Mouse (Mus musculus): ENCODE data around the gene Gm8439. TPM values are rescaled to one million over a fixed set of nuclear protein-coding genes. Genes with fewer than 3 reads are reported as not detected.
A peak's percentile ranks its signal among the peaks of the same experiment; 100 is the strongest.

Gm8439 gene
- polyA plus RNA-seq, 1 experiment from 2014 or later = not detected

GRCm38 (mm10) chr4:120570438-120571069 lies 18.0 kb upstream of the Gm8439 start:
- Histone ChIP-seq H3K27ac (ENCODE audit: low read depth) (peak overlapping the region; percentile 97), H3K4me3 (ENCODE audit: low read depth, low read length) (peak overlapping the region; percentile 81), H3K4me1 (ENCODE audit: insufficient read depth) (peaks cover 17% of the 10 kb centered on the region), H3K9me3 (ENCODE audit: low read depth, low read length) (no peaks in the 10 kb centered on the region), H3K36me3 (ENCODE audit: insufficient read depth) (peaks cover 7% of the 10 kb centered on the region; the same call in 1 of the 2 replicates), H3K4me2 (peak overlapping the region; percentile 87), H3K9ac (peak overlapping the region; percentile 92), H3K27me3 (ENCODE audit: insufficient read depth, low read length) (no peaks in the 10 kb centered on the region)
- DNase-seq = no peak
- under 1% methylated on average over 27 of the region's 27 CpGs for WGBS
- peak; percentile 62 for ATAC-seq (ENCODE audit: insufficient read depth)
- no peak for TF ChIP-seq CTCF (IDR thresholded peaks at IDR 0.05; ENCODE audit: low read depth)

DNA sequence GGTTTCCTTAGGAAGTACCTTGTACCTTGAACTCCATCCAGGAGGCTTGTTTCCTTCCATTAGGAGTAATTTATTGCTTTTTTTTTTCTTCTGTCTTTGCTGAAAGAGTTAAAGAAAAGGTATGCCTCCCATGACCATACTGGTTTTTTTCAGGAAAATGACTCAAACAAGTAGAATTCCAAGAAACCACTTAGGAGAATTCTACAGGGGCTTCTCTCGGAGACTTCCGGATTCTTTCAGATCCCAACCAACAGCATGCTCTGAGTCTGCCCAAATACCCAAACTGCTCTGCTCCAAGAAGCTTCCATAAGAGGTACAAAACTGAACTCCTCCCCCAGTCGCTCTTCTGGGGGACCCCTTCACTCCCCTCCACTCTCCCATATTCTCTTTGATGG lies 17.5 kb upstream of the Gm8439 start:
- peak overlapping the region; percentile 97 for H3K27ac ChIP-seq (ENCODE audit: low read depth)
- no peaks in the 10 kb centered on the region for H3K27me3 ChIP-seq (ENCODE audit: insufficient read depth, low read length)
- peak overlapping the region; percentile 87 for H3K4me2 ChIP-seq
- no peak for TF ChIP-seq CTCF (IDR thresholded peaks at IDR 0.05; ENCODE audit: low read depth)
- no peaks in the 10 kb centered on the region for H3K9me3 ChIP-seq (ENCODE audit: low read depth, low read length)
- peak overlapping the region; percentile 81 for H3K4me3 ChIP-seq (ENCODE audit: low read depth, low read length)
- H3K36me3 ChIP-seq (ENCODE audit: insufficient read depth) = peaks cover 5% of the 10 kb centered on the region; the same call in 1 of the 2 replicates
- no peak for ATAC-seq (ENCODE audit: insufficient read depth)
- WGBS = 49% methylated on average over 3 of the region's 3 CpGs
- peak overlapping the region; percentile 92; the same call in 1 of the 2 replicates for H3K9ac ChIP-seq
- DNase-seq = peak; percentile 57
- peaks cover 17% of the 10 kb centered on the region for H3K4me1 ChIP-seq (ENCODE audit: insufficient read depth)

DNA sequence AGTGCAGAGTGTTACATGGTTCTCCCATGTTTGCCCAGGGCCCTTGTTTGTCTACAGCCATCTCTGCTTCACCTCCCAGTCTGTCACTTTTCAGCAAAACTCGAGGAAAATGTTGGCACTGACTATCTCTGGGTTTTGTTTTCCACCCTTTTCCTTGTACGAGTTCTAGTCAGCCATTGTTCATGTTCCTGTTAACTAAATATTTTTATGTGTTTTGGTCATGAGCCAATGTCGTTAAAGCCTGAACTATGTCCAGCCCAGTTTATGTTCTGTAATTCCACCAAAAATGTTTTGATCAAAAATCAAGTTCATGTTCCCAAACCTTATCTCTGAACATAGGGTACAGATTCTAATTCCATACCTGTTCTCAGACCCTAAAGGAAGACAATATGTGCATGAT lies 16.9 kb upstream of the Gm8439 start:
- no peaks in the 10 kb centered on the region; the same call in 1 of the 2 replicates for H3K36me3 ChIP-seq (ENCODE audit: insufficient read depth)
- no peak for ATAC-seq (ENCODE audit: insufficient read depth)
- no peak for TF ChIP-seq CTCF (IDR thresholded peaks at IDR 0.05; ENCODE audit: low read depth)
- peak overlapping the region; percentile 97; the same call in 1 of the 2 replicates for H3K27ac ChIP-seq (ENCODE audit: low read depth)
- 24% methylated on average over 3 of the region's 3 CpGs for WGBS
- no peak overlapping the region for H3K4me3 ChIP-seq (ENCODE audit: low read depth, low read length)
- H3K9ac ChIP-seq = no peak overlapping the region
- H3K9me3 ChIP-seq (ENCODE audit: low read depth, low read length) = no peaks in the 10 kb centered on the region
- no peaks in the 10 kb centered on the region for H3K27me3 ChIP-seq (ENCODE audit: insufficient read depth, low read length)
- peaks cover 17% of the 10 kb centered on the region for H3K4me1 ChIP-seq (ENCODE audit: insufficient read depth)
- no peak overlapping the region; the same call in 1 of the 2 replicates for H3K4me2 ChIP-seq
- peak; percentile 42 for DNase-seq

DNA sequence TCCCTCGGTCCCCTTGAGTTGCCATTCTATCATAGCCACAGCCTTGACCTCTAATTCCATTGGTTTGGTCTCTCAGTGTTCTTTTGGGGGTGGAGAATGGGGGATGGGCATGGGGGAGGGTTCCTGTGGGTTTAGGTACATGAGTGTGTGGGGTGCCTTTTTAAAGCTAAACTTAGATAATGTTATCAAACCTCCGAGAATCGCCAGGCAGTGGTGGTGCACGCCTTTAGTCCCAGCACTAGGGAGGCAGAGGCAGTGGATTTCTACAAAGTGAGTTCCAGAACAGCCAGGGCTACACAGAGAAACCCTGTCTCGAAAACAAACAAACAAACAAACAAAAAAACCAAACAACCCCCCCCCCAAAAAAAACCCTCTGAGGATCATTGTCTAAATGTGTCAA lies 7.7 kb upstream of the Gm8439 start:
- no peaks in the 10 kb centered on the region for H3K4me1 ChIP-seq (ENCODE audit: insufficient read depth)
- no peak overlapping the region for H3K9ac ChIP-seq
- H3K36me3 ChIP-seq (ENCODE audit: insufficient read depth) = no peaks in the 10 kb centered on the region
- no peak overlapping the region for H3K4me2 ChIP-seq
- ATAC-seq (ENCODE audit: insufficient read depth) (no peak), DNase-seq (no peak)
- no peaks in the 10 kb centered on the region for H3K27me3 ChIP-seq (ENCODE audit: insufficient read depth, low read length)
- WGBS = 61% methylated on average over 5 of the region's 5 CpGs
- H3K9me3 ChIP-seq (ENCODE audit: low read depth, low read length) = no peaks in the 10 kb centered on the region
- no peak for TF ChIP-seq CTCF (IDR thresholded peaks at IDR 0.05; ENCODE audit: low read depth)
- H3K4me3 ChIP-seq (ENCODE audit: low read depth, low read length) = no peak overlapping the region
- H3K27ac ChIP-seq (ENCODE audit: low read depth) = no peak overlapping the region

DNA sequence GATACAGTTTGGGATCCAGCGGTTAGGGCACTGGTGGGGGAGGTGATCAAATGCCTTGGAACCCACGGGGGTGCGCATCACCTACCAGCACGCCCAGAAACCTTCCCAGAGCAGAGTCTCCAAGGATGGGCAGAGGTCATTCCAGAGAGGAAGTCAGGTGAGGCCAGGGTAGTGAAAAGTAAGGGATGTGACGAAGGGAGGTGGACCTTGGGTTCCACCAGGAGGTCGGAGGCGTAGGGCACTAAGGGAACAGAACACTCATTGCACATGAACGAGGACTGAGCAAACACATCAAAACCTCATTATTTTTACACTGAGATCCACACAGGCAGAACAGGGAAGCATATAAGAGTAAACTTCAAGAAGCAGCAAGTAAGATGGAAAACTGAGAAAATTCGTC lies 6.8 kb upstream of the Gm8439 start:
- no peak for ATAC-seq (ENCODE audit: insufficient read depth)
- no peak overlapping the region for H3K4me2 ChIP-seq
- H3K9me3 ChIP-seq (ENCODE audit: low read depth, low read length) = no peaks in the 10 kb centered on the region
- H3K4me1 ChIP-seq (ENCODE audit: insufficient read depth) = no peaks in the 10 kb centered on the region
- H3K9ac ChIP-seq = no peak overlapping the region
- H3K36me3 ChIP-seq (ENCODE audit: insufficient read depth) = no peaks in the 10 kb centered on the region
- no peak for TF ChIP-seq CTCF (IDR thresholded peaks at IDR 0.05; ENCODE audit: low read depth)
- H3K27ac ChIP-seq (ENCODE audit: low read depth) = no peak overlapping the region
- no peak overlapping the region for H3K4me3 ChIP-seq (ENCODE audit: low read depth, low read length)
- no peak for DNase-seq
- WGBS = 78% methylated on average over 9 of the region's 9 CpGs
- no peaks in the 10 kb centered on the region for H3K27me3 ChIP-seq (ENCODE audit: insufficient read depth, low read length)

DNA sequence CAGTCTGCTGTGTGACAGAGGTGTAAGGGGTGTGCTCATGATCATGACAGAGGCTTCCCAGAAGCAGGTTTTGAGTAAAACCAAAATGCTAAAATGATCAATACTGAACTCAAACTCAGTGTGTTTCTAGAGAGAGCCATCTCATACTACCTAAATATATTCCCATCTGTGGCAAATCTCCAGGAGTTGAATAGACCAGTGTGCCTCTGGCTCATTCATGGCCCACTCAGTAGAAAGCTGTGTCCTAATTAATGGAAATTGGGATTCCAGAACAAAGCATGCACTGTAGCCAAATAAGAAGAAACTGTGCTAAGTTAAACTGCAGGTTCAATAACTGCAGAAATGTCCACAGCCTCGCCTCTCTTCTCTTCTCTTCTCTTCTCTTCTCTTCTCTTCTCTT lies 1.6 kb upstream of the Gm8439 start:
- Histone ChIP-seq H3K36me3 (ENCODE audit: insufficient read depth) (no peaks in the 10 kb centered on the region), H3K9me3 (ENCODE audit: low read depth, low read length) (no peaks in the 10 kb centered on the region), H3K4me3 (ENCODE audit: low read depth, low read length) (no peak overlapping the region), H3K9ac (no peak overlapping the region), H3K27ac (ENCODE audit: low read depth) (no peak overlapping the region), H3K4me2 (no peak overlapping the region), H3K4me1 (ENCODE audit: insufficient read depth) (no peaks in the 10 kb centered on the region), H3K27me3 (ENCODE audit: insufficient read depth, low read length) (no peaks in the 10 kb centered on the region)
- no peak for TF ChIP-seq CTCF (IDR thresholded peaks at IDR 0.05; ENCODE audit: low read depth)
- WGBS = 71% methylated on average over 1 of the region's 1 CpGs
- no peak for ATAC-seq (ENCODE audit: insufficient read depth)
- DNase-seq = no peak

GRCm38 (mm10) chr4:120589070-120589469 lies 525 bp downstream of the Gm8439 start:
- DNase-seq (no peak), ATAC-seq (ENCODE audit: insufficient read depth) (no peak)
- Histone ChIP-seq H3K36me3 (ENCODE audit: insufficient read depth) (no peaks in the 10 kb centered on the region), H3K27me3 (ENCODE audit: insufficient read depth, low read length) (no peaks in the 10 kb centered on the region), H3K4me1 (ENCODE audit: insufficient read depth) (no peaks in the 10 kb centered on the region), H3K4me3 (ENCODE audit: low read depth, low read length) (no peak overlapping the region), H3K4me2 (no peak overlapping the region), H3K9me3 (ENCODE audit: low read depth, low read length) (no peaks in the 10 kb centered on the region), H3K9ac (no peak overlapping the region), H3K27ac (ENCODE audit: low read depth) (no peak overlapping the region)
- WGBS = 11% methylated on average over 3 of the region's 3 CpGs
- TF ChIP-seq CTCF (IDR thresholded peaks at IDR 0.05; ENCODE audit: low read depth) = no peak

Measured in lung, embryonic 14.5 days (tissue).